Mouse (Mus musculus) testis, adult 10 weeks (tissue): Measurements from ENCODE around the gene Pask. TPM values are rescaled to one million over a fixed set of nuclear protein-coding genes. Genes with fewer than 3 reads are reported as not detected.

Experiments used
- polyA plus RNA-seq: library from polyadenylated mRNA; stranded (reverse); fragments of 350-450 nt; fragmentation: Illumina TruSeq; extraction: RNeasy Lipid Tissue Mini Kit (QIAGEN cat#74804); gene quantifications from one replicate; pipeline ENCODE4 v1.2.3, GENCODE M21; 2014; ENCODE audit warnings: low read depth, low replicate concordance

Gene Pask
- 37.0 TPM for polyA plus RNA-seq

GRCm38 (mm10) chr1:93342648-93343503, at the start of gene Pask, which contains the start of gene Ppp1r7:
Gene Pask, minus strand, starts transcription at chr1:93343482.
Gene Ppp1r7, plus strand, starts transcription at chr1:93342854.

GRCm38 (mm10) chr1:93373665-93374064, 30.4 kb upstream of the Pask start, which contains the start of gene Ano7:
Gene Ano7, plus strand, starts transcription at chr1:93373930.

DNA sequence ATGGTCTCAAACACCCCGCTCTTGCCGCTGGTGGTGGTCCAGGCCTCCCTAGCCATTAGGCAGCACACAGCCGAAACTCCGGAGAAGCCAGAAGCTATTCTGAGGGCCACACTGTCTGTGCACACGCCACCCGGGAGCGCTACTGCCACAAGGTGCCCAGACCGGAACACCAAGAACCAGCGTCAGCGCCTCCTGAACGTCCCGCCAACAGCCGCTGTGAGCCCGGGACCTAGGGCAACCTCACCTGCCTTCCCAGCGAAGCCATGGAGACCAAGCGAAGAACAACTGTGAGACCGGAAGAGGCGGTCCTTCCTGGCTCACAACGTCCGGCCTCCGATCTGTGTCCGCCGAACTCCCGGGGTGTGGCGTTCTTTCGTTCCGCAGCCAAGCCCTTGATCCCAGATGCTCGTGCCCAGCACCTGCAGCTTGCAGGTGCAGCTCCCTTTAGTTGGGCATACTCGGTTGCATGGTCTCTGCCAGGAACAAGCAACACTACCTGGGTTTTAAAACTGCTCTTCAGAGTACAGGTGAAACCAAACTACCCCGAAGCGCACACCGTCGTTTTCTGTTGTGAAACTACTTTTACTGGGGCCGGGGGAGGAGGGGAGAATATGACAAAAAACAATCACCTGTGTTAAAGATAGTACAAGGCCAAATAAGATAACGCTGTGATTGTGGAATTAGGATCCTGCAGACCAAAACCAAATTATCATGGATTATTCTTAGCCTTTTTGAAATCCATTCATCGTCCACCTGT, 37.5 kb downstream of the Pask start, which contains the start of gene Mterf4:
Gene Mterf4, minus strand, starts transcription at position 335 of the 757 bp plus-strand sequence.

Other genes starting within 250 kb of the Pask start
- gene Kif1a, start 241.5 kb downstream of the Pask start, polyA plus RNA-seq, result 0.63 TPM
- gene Agxt, start 208.2 kb downstream of the Pask start, polyA plus RNA-seq, result not detected
- gene 2310007B03Rik, start 182.5 kb downstream of the Pask start, polyA plus RNA-seq, result not detected
- gene Crocc2, start 174.8 kb downstream of the Pask start, polyA plus RNA-seq, result not detected
- gene Sned1, start 107.6 kb downstream of the Pask start, polyA plus RNA-seq, result 5.6 TPM
- 22.5 TPM for gene Mterf4, start 37.6 kb downstream of the Pask start, polyA plus RNA-seq
- 162 TPM for gene Ppp1r7, start 628 bp downstream of the Pask start, polyA plus RNA-seq
- gene Ano7, start 30.4 kb upstream of the Pask start, polyA plus RNA-seq, result 0.42 TPM
- gene Hdlbp, start 135.3 kb upstream of the Pask start, polyA plus RNA-seq, result 196 TPM
- 3.2 TPM for gene Farp2, start 168.6 kb upstream of the Pask start, polyA plus RNA-seq